Mouse (Mus musculus) hematopoietic stem cell, adult 5-6 weeks (primary cell): ENCODE data around the gene Hoxb3. TPM values are rescaled to one million over a fixed set of nuclear protein-coding genes. Genes with fewer than 3 reads are reported as not detected.

Experiments used
- ATAC-seq, 2 experiments: fragments of 125-278 bp in 1 of 2; replicated peaks in 1 of 2; 2 replicates each; pipeline ENCODE4 v1.8.0; 2016 to 2017; ENCODE audit warnings: inconsistent platforms in 2 of 2, mild to moderate bottlenecking in 2 of 2, moderate number of reproducible peaks in 2 of 2, low read depth in 1 of 2, moderate TSS enrichment in 1 of 2; ENCODE audit not compliant: low FRiP score in 2 of 2, poor library complexity in 2 of 2, severe bottlenecking in 2 of 2, insufficient read depth in 1 of 2, low TSS enrichment in 1 of 2
- total RNA-seq: library from RNA; stranded (forward); fragments of 172-1452, 232-1000 nt; gene quantifications from 2 replicates; pipeline ENCODE4 v1.2.3, GENCODE M21; 2017

Gene Hoxb3
- total RNA-seq, 1 experiment from 2014 or later, result 9.4 TPM

DNA sequence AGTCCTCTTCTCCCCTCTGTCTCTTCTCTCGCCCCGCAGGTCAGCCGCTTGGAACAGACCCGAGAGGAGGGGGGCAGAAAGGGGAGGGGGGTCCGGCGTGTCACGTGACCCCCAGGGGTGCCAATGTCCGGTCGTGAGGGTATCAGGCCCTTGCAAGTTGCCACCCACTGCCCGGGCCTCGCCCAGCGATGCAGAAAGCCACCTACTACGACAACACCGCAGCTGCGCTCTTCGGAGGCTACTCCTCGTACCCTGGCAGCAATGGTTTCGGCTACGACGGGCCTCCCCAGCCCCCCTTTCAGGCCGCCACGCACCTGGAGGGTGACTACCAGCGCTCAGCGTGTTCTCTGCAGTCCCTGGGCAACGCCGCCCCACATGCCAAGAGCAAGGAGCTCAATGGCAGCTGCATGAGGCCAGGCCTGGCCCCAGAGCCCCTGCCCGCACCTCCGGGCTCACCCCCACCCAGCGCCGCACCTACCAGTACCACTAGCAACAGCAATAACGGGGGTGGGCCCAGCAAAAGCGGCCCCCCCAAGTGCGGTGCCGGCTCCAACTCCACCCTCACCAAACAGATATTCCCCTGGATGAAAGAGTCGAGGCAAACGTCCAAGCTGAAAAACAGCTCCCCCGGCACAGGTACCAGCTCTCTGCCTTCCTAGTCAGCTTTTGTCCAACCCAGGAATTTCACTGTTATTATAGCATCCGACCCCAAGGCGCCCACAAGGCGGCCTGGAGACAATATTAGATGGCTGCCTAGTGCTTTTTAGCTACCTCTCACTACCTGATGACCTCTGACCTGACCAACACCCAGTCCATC, 21.1 kb downstream of the Hoxb3 start:
- no peak for ATAC-seq

DNA sequence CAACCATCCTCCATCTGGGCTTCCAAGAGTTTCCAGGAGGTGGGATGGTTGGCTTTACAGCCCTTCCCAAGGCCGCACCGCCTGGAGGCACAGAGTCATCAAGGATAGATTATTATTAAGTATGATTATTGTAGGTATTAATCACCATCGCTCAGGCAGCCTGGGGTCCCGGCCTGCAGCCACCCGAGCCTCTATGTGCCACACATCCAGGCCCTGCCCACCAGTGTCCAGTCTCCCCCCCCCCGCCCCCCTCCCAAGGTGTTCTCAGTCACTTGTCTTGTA, 21.7 kb downstream of the Hoxb3 start:
- ATAC-seq, result no peak

- no peak for ATAC-seq
Observed at GRCm38 (mm10) chr11:96345220-96345892, 22.2 kb downstream of the Hoxb3 start.

- ATAC-seq, result no peak
Observed at GRCm38 (mm10) chr11:96345893-96346806, 23.0 kb downstream of the Hoxb3 start.

DNA sequence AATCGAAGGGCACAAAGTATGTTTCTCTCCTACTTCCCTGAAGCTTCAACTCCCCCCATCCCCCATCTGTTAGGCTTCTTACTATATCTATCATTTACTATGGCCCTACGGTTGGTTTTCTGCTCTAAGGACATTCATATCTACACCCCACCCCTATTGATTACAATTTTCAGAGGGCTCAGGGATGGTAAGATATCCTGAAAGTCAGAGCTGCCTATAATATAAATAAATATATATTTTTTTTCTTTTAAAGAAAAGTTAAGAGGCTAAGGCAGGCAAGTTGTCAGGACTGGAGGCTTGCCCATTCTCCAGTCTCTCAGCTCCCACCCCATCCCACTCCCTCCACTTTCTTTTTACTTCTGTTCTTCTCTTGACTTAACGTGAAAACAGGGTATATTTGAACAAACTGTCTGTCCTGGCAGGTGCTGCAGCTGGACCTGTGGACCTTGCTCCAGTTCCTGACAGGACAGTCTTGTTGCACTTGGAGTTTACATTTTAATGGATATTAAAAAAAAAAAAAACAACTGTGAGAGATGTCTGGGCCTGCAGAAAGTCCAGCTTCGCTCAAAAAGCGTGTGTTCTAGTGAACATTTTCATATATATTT, 23.9 kb downstream of the Hoxb3 start:
- ATAC-seq, result no peak

GRCm38 (mm10) chr11:96347717-96348116, 24.6 kb downstream of the Hoxb3 start:
- ATAC-seq, result no peak

- ATAC-seq, result no peak
Observed at GRCm38 (mm10) chr11:96348141-96348928, 25.2 kb downstream of the Hoxb3 start.

- no peak for ATAC-seq
Observed at GRCm38 (mm10) chr11:96348988-96349387, 25.9 kb downstream of the Hoxb3 start.

DNA sequence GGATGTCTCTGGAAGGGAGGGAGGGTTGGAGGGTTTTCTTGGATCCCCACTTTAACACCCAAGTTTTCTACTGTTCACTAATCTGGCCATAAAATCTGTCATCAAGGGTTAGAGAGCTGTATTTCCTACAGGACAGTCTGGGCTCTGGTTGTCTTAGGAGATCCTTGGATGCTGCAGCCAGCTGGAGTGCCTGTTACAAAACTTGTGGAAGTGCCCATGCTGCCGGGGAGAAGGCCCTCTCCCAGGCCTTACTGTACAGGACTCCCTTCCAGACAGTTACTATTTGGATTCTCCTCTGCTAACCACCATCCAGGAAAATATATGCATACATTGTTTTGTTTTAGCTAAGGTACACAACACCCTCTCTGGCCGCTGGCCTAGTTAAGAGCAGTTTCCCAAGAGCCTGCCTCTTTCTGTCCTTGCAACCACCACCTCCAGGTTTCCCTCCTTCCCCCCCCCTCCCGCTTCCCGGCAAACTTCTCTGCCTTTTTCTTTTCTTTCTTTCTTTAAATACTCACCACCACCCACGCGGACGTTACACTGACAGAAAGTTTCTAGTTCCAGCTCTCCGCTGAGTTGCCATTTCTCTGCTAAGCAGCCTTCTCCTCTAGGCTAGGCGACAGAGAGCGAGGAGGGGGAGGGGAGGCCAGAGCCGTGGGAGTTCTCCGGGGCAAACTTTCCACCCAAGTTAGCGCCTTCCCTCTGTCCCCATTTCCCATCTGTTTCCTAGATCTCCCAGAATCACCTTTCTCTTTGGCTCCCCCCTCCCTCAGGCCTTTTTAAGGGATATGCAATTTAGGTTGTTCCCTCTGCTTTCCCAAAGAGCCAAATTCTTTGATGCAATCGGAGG, 26.6 kb downstream of the Hoxb3 start:
- ATAC-seq, result no peak

DNA sequence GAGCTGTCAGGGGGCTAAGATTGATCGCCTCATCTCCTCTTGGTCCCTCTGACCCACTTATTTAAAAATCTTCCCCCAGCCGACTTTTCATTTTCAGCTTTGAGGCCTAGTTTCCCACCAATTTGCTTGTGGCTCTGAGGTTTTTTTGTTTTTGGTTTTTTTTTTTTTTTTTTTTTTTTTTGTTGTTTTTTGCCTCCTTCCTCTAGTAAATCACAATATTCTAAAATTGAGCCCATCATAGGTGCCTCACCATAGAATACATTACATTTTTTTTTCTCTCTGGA, 27.2 kb downstream of the Hoxb3 start, which contains the start of gene Hoxb2:
Gene Hoxb2 (plus strand): TSS at position 185 of the 284 bp plus-strand sequence.
- ATAC-seq, result no peak

- ATAC-seq, result no peak
Observed at GRCm38 (mm10) chr11:96350791-96351190, 27.7 kb downstream of the Hoxb3 start.

GRCm38 (mm10) chr11:96351312-96351711, 28.2 kb downstream of the Hoxb3 start:
- ATAC-seq, result no peak

GRCm38 (mm10) chr11:96351831-96352230, 28.7 kb downstream of the Hoxb3 start:
- no peak for ATAC-seq

DNA sequence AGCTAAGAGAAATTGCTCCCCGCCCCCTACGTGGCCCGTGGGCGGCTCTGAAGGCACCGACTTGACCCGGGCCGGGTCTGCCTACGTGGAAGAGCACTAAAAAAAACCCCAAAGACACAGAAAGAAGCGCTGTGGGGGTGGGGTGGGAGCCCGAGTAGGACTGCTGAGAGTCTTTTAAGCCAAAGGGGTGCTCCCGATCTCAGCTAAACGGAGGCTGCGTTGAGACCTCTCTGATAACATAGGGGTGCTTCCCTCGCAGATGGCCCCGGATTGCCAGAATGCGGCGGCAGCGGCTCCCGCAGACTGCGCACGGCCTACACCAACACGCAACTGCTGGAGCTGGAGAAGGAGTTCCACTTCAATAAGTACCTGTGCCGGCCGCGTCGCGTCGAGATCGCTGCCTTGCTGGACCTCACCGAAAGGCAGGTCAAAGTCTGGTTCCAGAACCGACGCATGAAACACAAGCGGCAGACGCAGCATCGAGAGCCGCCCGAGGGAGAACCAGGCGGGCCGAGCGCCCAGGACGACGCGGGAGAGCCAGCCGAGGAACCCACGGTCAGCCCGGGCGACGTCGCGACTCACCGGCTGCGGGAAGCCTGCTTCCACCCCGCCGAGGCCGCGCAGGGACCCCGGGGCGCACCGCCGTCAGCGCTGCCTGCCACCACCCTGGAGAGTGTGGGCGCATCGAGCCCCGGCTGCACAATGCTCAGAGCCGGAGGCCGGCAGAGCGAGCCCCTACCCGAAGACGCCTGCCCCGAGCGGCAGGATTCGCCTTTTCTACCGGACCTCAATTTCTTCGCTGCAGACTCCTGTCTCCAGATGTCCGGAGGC, 29.8 kb downstream of the Hoxb3 start:
- peak; percentile 44 to 51; a peak in 2 of 4 replicates for ATAC-seq

GRCm38 (mm10) chr11:96353522-96353841, 30.4 kb downstream of the Hoxb3 start:
- ATAC-seq, result no peak

- ATAC-seq, result no peak
Observed at GRCm38 (mm10) chr11:96353939-96354338, 30.8 kb downstream of the Hoxb3 start.
